Mouse (Mus musculus) frontal cortex, postnatal 36 days (tissue): ENCODE results near the gene Pck1.

Experiments used
- DNase-seq, 2 experiments: peaks; one replicate each; pipeline ENCODE4 v3.0.0; 2022; ENCODE audit warnings: low spot score in 2 of 2

Gene Pck1

DNA sequence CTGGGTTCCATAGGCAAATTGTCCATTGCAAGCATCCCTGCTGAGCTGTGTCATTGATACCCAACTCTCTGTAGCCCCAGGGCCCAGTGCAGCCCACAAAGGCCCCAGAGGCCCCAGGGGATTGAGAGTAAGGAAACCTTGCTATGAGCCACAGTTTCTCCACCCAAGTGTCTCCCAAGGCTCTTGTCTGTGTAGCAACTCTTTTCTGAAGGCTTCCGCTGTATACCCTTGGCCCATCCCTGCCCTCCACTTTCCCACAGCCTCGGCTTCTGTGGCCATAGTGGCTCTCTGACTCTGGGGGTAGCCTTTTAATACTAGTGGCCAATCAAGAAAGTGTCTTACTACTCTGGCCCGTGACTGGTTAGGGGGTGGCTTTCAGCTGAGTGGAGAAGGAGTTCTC is 50.9 kb downstream of the Pck1 start:
- DNase-seq: no peak

DNA sequence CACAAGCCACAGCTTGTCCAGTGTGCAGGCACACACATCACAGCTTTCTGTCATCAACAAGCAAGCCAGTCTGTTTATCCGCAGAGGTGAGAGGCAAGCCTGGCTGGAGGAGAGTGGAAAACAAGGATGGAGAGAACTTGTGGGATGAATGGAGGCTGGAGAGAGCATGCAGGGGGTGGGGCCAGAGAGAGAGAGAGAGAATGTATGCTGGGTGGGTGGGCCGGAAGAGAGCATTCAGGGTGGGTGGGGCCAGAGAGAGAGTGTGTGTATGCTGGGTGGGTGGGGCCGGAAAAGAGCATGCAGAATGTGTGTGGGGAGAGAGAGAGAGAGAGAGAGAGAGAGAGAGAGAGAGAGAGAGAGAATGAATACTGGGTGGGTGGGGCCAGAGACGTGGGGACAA is 51.8 kb downstream of the Pck1 start:
- no peak for DNase-seq

GRCm38 (mm10) chr2:173205563-173206099 is 52.8 kb downstream of the Pck1 start:
- no peak for DNase-seq

DNA sequence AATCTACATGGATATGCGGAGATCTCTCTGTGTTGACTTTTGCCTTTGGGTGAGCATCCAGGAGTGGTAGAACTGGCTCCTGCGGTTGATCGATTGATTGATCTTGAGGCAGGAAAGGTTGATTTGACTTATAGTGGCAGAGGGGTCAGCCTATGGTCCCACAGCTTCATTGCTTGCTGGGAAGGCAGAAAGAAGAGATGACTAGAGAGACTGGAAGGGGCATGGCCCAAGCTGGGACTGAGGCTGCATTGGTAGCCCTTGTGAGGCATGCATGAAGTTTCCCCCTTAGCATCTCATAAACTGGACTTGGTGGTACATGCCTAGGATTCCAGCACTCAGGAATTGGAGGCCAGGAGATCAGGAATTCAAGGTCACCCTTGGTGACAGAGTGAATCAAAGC is 54.2 kb downstream of the Pck1 start:
- no peak for DNase-seq
